Mouse (Mus musculus) liver, embryonic 11.5 days (tissue): ENCODE measurements at regions not wholly inside any gene's neighbourhood (a gene's known extent, or its start where the extent isn't known, plus 50 kb on each side); places are given as distances from the start of the nearest gene placed in this dataset.

ENCODE experiments used
- ATAC-seq: fragments of 200-750 bp; cut with Nextera tagmentation; replicated peaks from 2 replicates; pipeline ENCODE4 v1.8.0; 2017; ENCODE audit warnings: moderate number of reproducible peaks, mild to moderate bottlenecking, moderate TSS enrichment, moderate library complexity; ENCODE audit not compliant: low FRiP score
- DNase-seq: peaks from one replicate; pipeline ENCODE4 v3.0.0-alpha.2; 2017; ENCODE audit warnings: low spot score
- H3K27ac ChIP-seq: fragments of 300-500 bp; sonication (generic); 2 replicates; pipeline ENCODE4 v1.5.1; 2014; ENCODE audit warnings: mild to moderate bottlenecking, low read depth, low read length, control low read depth
- H3K27me3 ChIP-seq: fragments of 300-500 bp; sonication (generic); replicated peaks from 2 replicates; pipeline ENCODE4 v1.6.1; 2014; ENCODE audit warnings: low read length, mixed read lengths; ENCODE audit not compliant: control insufficient read depth, insufficient read depth
- H3K36me3 ChIP-seq: fragments of 300-500 bp; sonication (generic); 2 replicates; pipeline ENCODE4 v1.6.1; 2014; ENCODE audit warnings: mild to moderate bottlenecking, low read length, moderate library complexity, mixed read lengths; ENCODE audit not compliant: control insufficient read depth, insufficient read depth
- H3K4me1 ChIP-seq: fragments of 300-500 bp; sonication (generic); replicated peaks from 2 replicates; pipeline ENCODE4 v1.6.1; 2014; ENCODE audit warnings: low read length, mixed read lengths; ENCODE audit not compliant: control insufficient read depth, insufficient read depth
- H3K4me2 ChIP-seq: fragments of 300-500 bp; sonication (generic); 2 replicates; pipeline ENCODE4 v1.6.1; 2014; ENCODE audit warnings: mild to moderate bottlenecking, control low read depth, moderate library complexity
- H3K4me3 ChIP-seq: fragments of 300-500 bp; sonication (generic); 2 replicates; pipeline ENCODE4 v1.5.1; 2014; ENCODE audit warnings: low read depth, low read length, control low read depth
- H3K9ac ChIP-seq: fragments of 300-500 bp; sonication (generic); 2 replicates; pipeline ENCODE4 v1.6.1; 2014; ENCODE audit warnings: low read depth, low read length, control low read depth
- H3K9me3 ChIP-seq: fragments of 300-500 bp; sonication (generic); 2 replicates; pipeline ENCODE4 v1.6.1; 2016; ENCODE audit warnings: low read length, inconsistent platforms, mixed read lengths; ENCODE audit not compliant: control insufficient read depth
- WGBS: fragments of 180-500 bp; shearing (Covaris S2); extraction: QIAGEN DNeasy Blood & Tissue Kit; methylation state at CpG from one replicate; pipeline ENCODE4 v1.1.7; 2014; 5-methylcytosine and 5-hydroxymethylcytosine counted together

GRCm38 (mm10) chr2:137729207-137729606 lies 527.2 kb upstream of the Btbd3 start:
- H3K9ac ChIP-seq, result no peak overlapping the region
- 24% methylated on average over 4 of the region's 4 CpGs for WGBS
- H3K4me2 ChIP-seq, result no peak overlapping the region
- no peaks in the 10 kb centered on the region for H3K9me3 ChIP-seq
- ATAC-seq, result no peak
- no peak for DNase-seq
- H3K4me1 ChIP-seq, result no peaks in the 10 kb centered on the region
- H3K27me3 ChIP-seq, result no peaks in the 10 kb centered on the region
- no peak overlapping the region for H3K27ac ChIP-seq
- no peak overlapping the region for H3K4me3 ChIP-seq
- H3K36me3 ChIP-seq, result no peaks in the 10 kb centered on the region

DNA sequence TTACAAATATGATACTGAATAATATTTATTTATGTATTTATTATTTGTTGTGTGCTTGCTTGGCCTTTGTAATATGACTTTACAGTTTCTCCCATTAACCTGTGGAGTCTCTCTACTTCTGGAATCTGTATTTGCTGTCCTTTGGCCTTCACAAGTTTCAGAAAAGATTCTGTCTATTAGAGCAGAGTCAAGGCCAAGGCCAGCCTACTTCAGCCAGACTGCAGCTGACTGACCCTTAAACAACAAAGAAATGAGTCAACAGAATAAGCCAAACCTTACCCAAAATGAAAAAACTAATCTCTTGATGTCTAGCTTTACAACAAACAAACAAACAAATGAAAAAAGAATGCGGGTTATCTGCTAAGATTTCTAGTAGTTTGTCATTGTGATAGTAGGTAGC lies 532.7 kb upstream of the Btbd3 start:
- H3K9ac ChIP-seq, result no peak overlapping the region
- no peak for DNase-seq
- ATAC-seq, result no peak
- H3K36me3 ChIP-seq, result no peaks in the 10 kb centered on the region
- H3K4me2 ChIP-seq, result no peak overlapping the region
- H3K27ac ChIP-seq, result no peak overlapping the region
- H3K4me1 ChIP-seq, result no peaks in the 10 kb centered on the region
- no peak overlapping the region for H3K4me3 ChIP-seq
- 86% methylated on average over 1 of the region's 1 CpGs for WGBS
- no peaks in the 10 kb centered on the region for H3K9me3 ChIP-seq
- no peaks in the 10 kb centered on the region for H3K27me3 ChIP-seq

GRCm38 (mm10) chr2:137721767-137722424 lies 534.5 kb upstream of the Btbd3 start:
- no peaks in the 10 kb centered on the region for H3K4me1 ChIP-seq
- WGBS, result 58% methylated on average over 7 of the region's 7 CpGs
- no peak for ATAC-seq
- H3K27ac ChIP-seq, result no peak overlapping the region
- no peak overlapping the region for H3K4me2 ChIP-seq
- no peaks in the 10 kb centered on the region for H3K36me3 ChIP-seq
- DNase-seq, result no peak
- no peak overlapping the region for H3K9ac ChIP-seq
- H3K9me3 ChIP-seq, result no peaks in the 10 kb centered on the region
- no peak overlapping the region for H3K4me3 ChIP-seq
- H3K27me3 ChIP-seq, result no peaks in the 10 kb centered on the region

DNA sequence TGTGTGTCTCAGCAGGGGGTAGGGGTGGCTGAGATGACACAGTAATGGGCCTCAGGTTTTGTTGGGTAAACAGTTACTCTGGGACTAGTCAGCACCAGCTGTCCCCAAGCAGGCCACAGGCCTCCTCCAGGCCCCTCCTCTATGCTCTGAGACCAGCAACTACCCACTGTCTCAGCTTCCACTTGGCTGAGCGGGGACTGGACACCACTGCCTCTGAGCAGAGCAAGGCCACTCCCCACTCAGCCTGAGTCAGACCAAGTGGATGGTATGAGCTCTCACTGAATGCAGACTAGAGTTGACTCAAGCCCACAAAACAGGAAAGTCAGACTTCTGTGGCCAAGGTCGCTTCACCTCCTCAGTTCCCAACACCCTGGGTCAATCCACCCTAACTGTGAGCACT lies 540.5 kb upstream of the Btbd3 start:
- Histone ChIP-seq H3K4me3 (no peak overlapping the region), H3K36me3 (no peaks in the 10 kb centered on the region), H3K9ac (no peak overlapping the region), H3K27me3 (no peaks in the 10 kb centered on the region), H3K27ac (no peak overlapping the region), H3K4me1 (no peaks in the 10 kb centered on the region), H3K9me3 (no peaks in the 10 kb centered on the region), H3K4me2 (no peak overlapping the region)
- 71% methylated on average over 2 of the region's 2 CpGs for WGBS
- ATAC-seq (no peak), DNase-seq (no peak)

DNA sequence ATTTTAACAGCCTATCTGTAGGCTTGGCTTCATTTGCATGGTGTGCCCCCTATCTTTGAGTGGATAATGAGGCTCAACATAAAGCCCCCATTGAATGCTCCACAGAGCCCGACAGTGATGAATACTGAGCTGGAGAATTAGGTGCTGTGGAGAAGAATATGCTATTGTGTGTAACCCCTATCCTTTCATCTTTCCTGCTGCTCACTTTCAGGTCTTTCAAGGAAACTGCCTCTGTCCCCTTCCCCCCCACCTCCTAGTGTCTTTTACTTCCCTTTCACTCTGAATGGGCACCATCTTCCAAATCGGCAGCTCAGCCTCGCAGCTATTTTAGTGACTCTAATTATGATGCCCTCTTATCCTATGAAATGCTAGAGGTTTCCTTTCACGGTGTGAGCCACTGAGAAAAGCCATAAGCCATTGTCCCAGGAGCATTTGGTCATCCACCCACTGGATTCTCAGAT lies 549.8 kb upstream of the Btbd3 start:
- H3K9me3 ChIP-seq, result no peaks in the 10 kb centered on the region
- ATAC-seq (no peak), DNase-seq (no peak)
- no peak overlapping the region for H3K4me3 ChIP-seq
- no peak overlapping the region for H3K9ac ChIP-seq
- H3K36me3 ChIP-seq, result no peaks in the 10 kb centered on the region
- WGBS, result 30% methylated on average over 4 of the region's 4 CpGs
- H3K4me1 ChIP-seq, result no peaks in the 10 kb centered on the region
- no peak overlapping the region for H3K4me2 ChIP-seq
- no peaks in the 10 kb centered on the region for H3K27me3 ChIP-seq
- H3K27ac ChIP-seq, result no peak overlapping the region

DNA sequence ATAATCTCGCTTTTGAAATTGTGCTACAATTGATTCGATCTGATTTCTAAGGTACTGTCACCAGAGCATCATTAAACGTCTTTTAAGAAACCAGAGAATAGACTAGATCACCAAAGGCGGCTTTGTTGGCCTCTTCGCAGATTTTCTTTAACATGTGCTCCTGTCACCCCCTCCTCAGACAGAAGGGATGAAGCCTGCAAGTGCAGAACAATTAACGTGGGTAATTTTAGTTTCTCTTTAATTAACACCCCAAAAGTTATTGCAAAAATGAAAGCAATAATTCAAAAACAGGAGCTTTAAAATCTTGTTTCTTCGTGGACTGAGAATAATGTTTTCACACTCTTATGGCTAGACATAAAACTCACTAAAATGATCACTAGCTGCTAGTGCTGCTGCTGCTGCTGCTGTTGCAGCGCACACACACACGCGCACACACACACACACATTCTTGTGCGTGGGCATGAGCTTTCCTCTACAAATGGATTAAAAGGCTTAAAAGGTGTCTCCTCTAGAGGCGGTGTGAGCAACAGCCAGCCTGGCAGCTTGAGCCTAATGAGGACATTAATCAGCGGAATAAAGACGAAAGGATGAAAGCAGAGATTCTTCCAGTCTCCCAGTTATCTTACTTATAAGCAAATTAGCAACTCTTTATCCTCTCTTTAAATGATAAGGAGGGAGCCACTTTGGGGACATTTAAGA lies 550.5 kb upstream of the Btbd3 start:
- H3K36me3 ChIP-seq, result no peaks in the 10 kb centered on the region
- H3K27ac ChIP-seq, result no peak overlapping the region
- H3K27me3 ChIP-seq, result no peaks in the 10 kb centered on the region
- no peak overlapping the region for H3K4me2 ChIP-seq
- no peaks in the 10 kb centered on the region for H3K4me1 ChIP-seq
- no peak overlapping the region for H3K4me3 ChIP-seq
- ATAC-seq, result no peak; the same call in 1 of the 2 replicates
- H3K9me3 ChIP-seq, result no peaks in the 10 kb centered on the region
- 49% methylated on average over 14 of the region's 14 CpGs for WGBS
- DNase-seq, result no peak
- no peak overlapping the region for H3K9ac ChIP-seq

- Histone ChIP-seq H3K4me2 (no peak overlapping the region), H3K27me3 (no peaks in the 10 kb centered on the region), H3K27ac (no peak overlapping the region), H3K9me3 (no peaks in the 10 kb centered on the region), H3K4me3 (no peak overlapping the region), H3K4me1 (no peaks in the 10 kb centered on the region), H3K9ac (no peak overlapping the region), H3K36me3 (no peaks in the 10 kb centered on the region)
- DNase-seq (no peak), ATAC-seq (no peak)
- WGBS, result 53% methylated on average over 12 of the region's 12 CpGs
These were observed 551.2 kb upstream of the Btbd3 start for GRCm38 (mm10) chr2:137704948-137705723.

DNA sequence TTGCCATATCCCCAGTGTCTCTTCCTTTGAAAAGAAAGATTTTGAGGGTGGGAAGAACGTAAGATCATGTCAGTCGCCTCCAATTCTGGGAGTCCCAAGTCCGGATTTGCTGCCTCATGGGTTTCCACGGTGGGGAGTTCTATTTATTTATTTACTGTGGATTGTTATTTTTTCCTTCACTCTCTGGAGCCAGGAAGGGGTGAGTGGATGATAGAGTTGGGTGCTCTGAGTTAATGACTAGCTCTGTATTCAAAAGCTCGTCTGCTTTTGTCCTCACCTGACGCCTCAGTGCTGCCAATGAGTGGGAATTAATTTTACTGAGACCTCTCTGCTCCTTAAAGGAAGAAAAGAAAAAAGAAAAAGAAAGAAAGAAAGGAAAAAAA lies 551.8 kb upstream of the Btbd3 start:
- ATAC-seq (no peak), DNase-seq (no peak)
- H3K4me1 ChIP-seq, result no peaks in the 10 kb centered on the region
- no peak overlapping the region for H3K27ac ChIP-seq
- no peak overlapping the region for H3K4me2 ChIP-seq
- H3K27me3 ChIP-seq, result no peaks in the 10 kb centered on the region
- no peaks in the 10 kb centered on the region for H3K36me3 ChIP-seq
- H3K4me3 ChIP-seq, result no peak overlapping the region
- H3K9me3 ChIP-seq, result no peaks in the 10 kb centered on the region
- no peak overlapping the region for H3K9ac ChIP-seq
- WGBS, result 69% methylated on average over 6 of the region's 6 CpGs
